Mouse (Mus musculus) brain, embryonic 14.5 days (tissue): ENCODE measurements around the gene Slc25a45.

Source experiments
- CTCF ChIP-seq: fragments of 200-500 bp; IDR thresholded peaks from 2 replicates; pipeline ENCODE4 v1.5.1; 2012; ENCODE audit warnings: inconsistent platforms, mild to moderate bottlenecking, moderate library complexity, borderline replicate concordance; ENCODE audit not compliant: insufficient read depth, insufficient read length; ENCODE audit errors: extremely low read depth
- POLR2A ChIP-seq: fragments of 200-500 bp; IDR thresholded peaks from 2 replicates; pipeline ENCODE4 v1.6.1; 2012; ENCODE audit warnings: mild to moderate bottlenecking, inconsistent platforms, borderline replicate concordance; ENCODE audit not compliant: poor library complexity, insufficient read depth, insufficient read length, severe bottlenecking; ENCODE audit errors: extremely low read depth

- TF ChIP-seq CTCF (no peak), POLR2A (no peak)
Measured at GRCm38 (mm10) chr19:5911430-5912102, 34.0 kb downstream of the Slc25a45 start.
